Mouse (Mus musculus) heart, postnatal 25 days (tissue): ENCODE measurements around the gene Sox5. TPM values are rescaled to one million over a fixed set of nuclear protein-coding genes. Genes with fewer than 3 reads are reported as not detected.
"Not testable (repeated sequence)": the region's sequence is repeated elsewhere in the genome, so short reads cannot be mapped to it uniquely, and the experiment has no call there.

Experiments used
- DNase-seq: peaks from one replicate; pipeline ENCODE4 v3.0.0; 2022; ENCODE audit warnings: low spot score
- intact Hi-C: fragments of 180-260 bp; cut with DNase I; formaldehyde crosslinking; loops from one replicate; pipeline ENCODE4 v1.15.1; 2025
- total RNA-seq, 2 experiments: library from RNA; stranded (reverse); gene quantifications; 2 replicates each; pipeline ENCODE4 v1.2.3; 2021

Sox5 gene
- total RNA-seq, 2 experiments from 2014 or later, result 2.8 to 2.9 TPM

DNA sequence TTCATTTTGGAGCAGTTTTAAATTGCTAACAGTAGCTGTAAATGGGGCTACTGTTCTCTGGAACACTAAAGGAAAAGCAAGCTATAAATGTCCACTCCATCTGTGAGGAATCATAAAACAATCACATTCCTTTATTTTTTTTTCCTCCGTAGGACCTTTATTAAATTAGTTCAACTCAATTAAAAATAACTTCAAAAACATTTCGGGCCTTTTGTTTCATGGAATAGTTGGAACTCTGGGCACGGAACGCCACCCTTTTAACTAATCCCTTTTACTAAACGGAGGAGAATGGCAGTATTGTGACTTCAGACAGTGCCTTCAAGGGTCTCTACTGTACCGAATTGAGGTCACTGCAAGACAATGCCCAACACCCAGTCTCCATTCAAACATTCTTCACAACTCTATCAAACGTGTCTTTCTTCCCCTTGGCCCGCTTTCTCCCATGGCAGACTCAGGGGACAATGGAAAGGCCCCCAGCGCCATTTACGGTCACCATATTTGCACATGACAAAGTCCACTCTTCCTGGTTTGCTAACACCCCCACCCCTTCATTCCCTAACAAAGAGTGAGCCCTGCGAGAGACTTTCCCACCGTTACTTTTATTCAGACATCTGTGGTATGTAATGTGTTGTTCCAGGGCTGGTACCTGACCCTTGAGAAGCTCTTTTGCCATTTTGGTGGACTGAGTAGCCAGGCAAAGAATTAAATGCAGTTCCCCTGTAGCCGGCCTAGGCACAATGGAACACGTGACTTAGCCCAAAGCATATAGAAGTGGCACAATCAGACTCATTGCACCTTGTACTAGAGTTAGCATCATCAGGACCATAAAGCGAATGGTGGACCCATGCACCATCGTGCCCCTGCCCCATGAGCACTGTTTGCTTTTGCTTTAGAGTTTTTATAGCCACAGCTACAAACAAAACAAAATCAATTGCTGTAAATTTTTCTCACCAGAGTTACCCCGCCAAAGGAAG is 468.7 kb downstream of the Sox5 start:
- intact Hi-C loops, result no loop called here
- DNase-seq, result no peak

DNA sequence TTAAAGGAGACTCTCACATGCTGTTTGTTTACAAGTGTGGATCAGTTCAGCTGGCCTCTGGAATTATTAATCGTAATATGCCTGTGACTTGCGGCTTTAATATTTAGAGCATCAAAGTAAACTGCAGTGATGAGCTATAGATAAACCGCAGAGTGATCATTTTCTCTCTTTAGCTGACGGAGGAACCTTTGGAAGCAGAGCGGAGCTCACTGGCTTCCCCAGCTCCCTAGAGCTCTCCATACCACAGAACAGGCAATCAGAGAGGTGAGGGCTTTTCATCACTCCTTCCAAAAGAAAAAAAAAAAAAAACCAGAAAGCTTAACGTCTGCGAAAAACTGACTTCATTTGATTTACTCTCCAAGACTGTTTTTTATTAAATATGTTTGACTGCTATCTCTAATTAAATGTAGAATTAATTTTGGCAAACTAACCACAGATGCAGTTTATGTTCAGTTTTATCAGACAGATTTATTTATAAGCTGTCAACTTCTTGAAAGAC is 469.4 kb downstream of the Sox5 start:
- intact Hi-C loops, result no loop called here
- no peak for DNase-seq

DNA sequence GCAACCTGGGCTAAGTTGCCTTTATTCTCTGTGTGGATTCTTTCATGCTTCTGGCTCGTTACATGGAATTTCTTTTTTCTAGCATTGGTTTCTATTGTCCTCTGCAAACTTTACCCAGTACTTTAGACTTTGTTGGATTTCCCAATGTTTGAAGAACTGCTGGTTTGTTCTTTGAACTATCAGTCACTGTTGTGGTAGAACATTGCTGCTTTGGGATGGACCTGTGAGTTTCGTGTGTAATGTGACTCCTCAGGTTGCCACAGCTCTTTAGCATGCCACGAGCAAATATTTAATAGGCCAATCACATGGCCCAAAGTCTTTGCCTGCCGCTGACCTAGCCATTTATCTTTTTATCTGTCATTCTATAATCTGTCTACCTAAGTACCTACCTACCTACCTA is 470.0 kb downstream of the Sox5 start:
- no peak for DNase-seq
- intact Hi-C loops, result no loop called here

DNA sequence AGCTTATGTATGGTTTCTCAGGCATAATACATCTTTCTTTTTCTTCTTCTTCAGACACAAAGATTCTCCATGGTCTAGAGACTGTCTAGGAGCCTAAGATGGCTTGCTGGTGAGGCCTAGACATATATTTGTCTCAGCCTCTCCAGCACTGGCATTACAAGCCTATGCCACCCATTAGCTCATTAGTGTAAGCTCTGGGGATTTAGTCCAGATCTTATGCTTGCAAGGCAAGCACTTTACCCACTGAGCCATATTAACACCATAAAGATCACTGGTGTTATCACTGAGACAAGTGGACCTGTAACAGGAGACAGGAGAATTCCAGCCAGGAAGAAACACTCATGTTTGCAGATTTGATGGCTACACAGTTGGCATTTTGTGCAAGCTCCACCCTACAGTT is 472.6 kb downstream of the Sox5 start:
- no peak for DNase-seq
- intact Hi-C loops, result no loop called here

DNA sequence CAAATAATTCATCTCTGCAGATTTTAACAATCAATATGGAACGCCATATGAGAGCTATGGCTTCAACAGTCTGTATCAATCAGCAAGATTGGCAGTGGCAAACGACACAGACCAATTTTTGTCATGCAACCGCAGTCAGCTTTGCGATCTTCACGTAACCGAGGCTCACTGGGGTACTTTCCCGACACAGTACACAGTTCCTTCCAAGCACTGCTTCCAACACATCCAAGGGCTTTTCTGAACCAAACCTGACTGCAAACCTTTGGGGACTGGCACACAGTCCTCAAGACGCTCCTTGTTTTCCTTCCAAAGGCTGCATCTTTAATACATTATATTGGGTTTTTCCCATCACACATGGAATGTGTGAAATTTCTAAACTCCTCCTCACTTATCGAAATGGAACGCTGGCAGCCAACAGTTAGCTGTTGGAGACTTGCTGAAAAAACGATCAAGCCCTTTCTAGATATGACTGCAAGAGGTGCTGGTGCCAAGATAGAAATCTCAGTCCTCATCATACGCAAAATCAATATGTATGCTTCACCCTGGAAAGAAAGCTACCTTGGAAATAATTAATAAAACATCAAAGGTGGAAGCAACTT is 474.1 kb downstream of the Sox5 start:
- intact Hi-C loops, result no loop called here

GRCm38 (mm10) chr6:144302823-144303222 is 479.0 kb downstream of the Sox5 start:
- intact Hi-C loops, result no loop called here
- DNase-seq, result no peak

More for the DNA sequence above, 474.1 kb downstream of the Sox5 start:
- no peak for DNase-seq

DNA sequence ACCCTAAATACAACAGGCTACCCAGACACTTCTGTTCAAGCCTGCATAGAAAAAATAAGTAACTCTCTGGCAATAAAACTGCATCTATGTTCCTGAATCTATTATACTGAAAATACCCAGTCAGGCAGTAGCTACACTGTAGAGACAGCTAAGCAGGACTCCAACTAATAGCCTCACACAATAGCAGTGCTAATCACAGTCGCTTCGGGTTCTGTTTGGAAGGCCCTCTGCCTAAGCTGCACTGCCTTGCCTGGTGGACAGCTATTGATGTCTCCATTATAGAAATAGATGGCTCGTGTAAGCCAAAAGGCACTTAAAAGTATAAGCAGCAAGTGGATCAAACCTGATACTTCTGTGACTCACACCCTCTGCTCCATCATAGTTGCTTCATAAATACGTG is 480.7 kb downstream of the Sox5 start:
- DNase-seq, result no peak
- intact Hi-C loops, result no loop called here

GRCm38 (mm10) chr6:144299503-144299858 is 482.3 kb downstream of the Sox5 start:
- no peak for DNase-seq
- intact Hi-C loops, result no loop called here

DNA sequence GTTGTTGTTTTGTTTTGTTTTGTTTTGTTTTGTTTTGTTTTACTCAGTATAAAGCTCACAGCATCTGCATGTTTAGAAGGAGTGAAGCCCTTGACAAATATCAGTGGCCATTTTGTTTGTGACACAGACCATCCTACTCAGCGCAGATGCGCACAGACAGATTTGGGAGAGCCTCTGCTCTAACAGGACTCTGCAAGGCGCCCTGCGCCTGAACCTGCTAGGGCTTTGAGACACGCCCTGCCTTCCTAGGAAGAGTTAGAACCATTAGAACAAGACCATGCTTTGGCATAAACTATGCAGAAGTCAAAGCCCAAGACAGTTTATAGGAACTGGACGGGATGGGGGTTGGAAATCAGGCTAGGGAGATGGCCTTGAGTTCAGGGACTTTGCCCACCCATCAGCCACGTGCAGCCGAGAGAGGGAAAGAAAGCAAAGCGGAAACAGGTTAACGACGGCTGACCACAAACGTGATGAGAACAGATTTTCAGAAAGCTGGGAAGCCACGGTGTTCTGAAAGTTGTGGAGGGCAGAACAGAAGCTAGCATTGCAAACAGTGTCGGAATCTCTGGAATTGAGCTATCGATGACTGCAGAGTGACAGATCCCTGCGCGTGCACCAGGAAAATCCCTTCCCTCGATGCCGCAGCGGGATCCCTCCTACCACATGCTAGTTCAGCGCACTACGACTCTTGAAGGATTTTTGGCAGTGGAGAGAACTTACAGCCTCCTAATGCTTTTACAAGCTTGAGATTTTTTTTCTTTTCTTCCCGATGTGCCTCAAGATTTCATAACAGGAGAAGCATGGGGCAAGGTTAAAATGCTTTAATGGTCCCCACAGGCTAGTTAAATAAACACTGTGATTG is 482.9 kb downstream of the Sox5 start:
- intact Hi-C loops, result no loop called here
- no peak for DNase-seq

GRCm38 (mm10) chr6:144297846-144298245 is 483.9 kb downstream of the Sox5 start:
- no peak for DNase-seq

GRCm38 (mm10) chr6:144297131-144297530 is 484.6 kb downstream of the Sox5 start:
- DNase-seq, result no peak
- intact Hi-C loops, result no loop called here

More at GRCm38 (mm10) chr6:144297846-144298245, 483.9 kb downstream of the Sox5 start:
- intact Hi-C loops, result no loop called here

DNA sequence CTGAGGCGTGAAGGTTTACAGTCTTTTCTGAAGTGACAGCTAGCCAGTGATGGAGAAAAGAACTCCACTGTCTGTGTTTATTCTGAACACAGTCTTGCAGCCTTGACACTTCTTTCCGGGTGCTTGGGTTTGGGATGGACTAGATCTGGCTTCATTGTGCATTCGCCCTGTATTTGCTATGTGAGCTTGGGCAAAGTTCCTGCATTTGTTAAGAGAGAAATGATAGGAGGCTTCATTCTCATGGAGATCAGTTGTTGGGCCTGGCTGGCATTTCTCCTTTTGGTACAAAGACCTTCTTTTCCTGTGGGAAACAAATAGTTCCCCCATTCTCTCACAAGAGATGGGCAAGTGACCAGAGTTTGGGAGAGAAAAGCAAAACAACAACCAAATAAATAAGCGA is 490.3 kb downstream of the Sox5 start:
- DNase-seq, result no peak

DNA sequence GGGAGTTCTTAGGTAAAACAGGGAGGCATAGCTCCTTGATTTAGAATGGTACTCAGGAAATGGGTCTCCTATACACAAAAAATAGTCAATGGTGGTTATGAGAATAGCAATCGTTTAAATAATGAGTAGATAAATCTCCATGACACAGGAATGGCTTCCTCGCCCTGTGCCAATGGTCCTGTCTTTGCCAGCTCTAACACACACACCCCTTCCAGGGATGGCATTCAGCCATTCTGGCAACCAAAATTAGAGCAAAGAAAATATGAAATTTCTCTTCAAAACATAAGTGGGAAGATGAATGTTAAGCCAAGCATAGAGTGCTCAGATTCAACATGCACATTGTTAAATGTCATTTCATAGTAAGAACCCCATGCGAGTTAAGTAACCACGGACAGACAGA is 495.7 kb downstream of the Sox5 start:
- intact Hi-C loops, result no loop called here
- DNase-seq, result no peak

More for the DNA sequence above, 490.3 kb downstream of the Sox5 start:
- intact Hi-C loops, result no loop called here

DNA sequence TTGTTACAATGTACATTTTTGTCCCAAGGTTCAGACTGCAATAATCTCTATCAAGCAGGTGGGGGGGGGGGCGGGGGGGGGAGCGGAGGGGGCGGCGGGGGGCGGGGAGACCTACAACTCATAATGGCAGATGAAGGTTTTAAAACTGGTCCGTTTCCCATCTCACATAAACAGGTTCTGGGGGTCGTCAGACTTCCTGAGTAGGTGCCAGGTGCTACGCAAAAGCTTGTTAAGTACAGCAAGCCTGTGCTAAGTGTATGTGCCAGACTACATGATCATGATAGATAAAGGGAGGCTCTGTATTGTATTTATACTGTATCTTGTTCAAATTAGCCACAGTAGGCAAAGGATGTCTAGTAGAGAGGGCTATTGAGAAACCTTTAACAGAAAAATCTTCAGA is 498.6 kb downstream of the Sox5 start:
- intact Hi-C loops, result no loop called here
- no peak for DNase-seq

- intact Hi-C loops, result no loop called here
- DNase-seq, result no peak
These were observed 499.0 kb downstream of the Sox5 start for GRCm38 (mm10) chr6:144282756-144283155.

- intact Hi-C loops, result no loop called here
- no peak for DNase-seq
These were observed 500.1 kb downstream of the Sox5 start for GRCm38 (mm10) chr6:144281661-144282060.

DNA sequence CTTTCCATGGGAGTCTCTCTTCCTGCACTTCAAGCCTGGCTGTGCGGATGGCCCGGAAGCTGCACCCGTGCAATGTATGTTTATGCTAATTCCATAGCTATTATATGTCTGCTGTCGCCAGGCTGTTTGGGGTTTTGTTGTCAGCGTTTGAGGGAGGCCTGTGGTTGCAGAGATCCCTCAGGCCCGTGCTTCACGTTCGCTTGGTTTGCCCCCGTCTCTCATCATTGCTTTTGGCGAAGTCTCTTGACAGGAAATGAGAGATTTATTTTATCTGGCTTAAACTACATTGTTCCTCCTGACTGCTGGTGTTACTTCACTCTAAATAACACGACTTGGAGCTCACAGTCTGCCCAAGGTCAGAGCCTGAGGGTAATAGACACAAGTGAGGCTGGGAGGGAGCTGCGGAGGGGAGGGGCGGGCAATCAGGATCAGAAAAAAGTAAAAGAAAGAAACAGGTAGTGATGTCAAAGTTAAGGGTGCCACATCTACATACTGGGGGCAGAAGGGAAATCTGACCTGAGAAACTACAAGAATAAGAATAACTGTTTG is 503.2 kb downstream of the Sox5 start:
- DNase-seq, result no peak
- intact Hi-C loops, result no loop called here

DNA sequence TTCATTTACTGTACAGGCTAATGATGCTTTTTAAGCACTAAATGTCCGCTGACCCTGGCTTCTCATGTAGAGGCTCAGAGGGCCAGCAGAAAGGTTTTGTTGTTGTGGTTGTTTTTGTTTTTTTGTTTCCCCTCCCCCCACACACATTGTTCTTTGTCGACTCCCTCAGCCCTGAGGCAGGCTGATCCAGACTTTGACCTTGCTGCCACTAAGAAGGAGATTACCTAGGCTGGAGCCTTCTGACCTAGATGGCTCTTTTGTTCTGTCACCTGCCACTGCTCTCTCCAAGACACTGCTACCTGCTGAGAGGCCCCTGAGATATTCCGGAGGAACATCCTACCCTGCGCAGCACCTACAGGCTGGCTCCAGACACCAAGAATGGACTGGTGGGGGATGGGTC is 508.4 kb downstream of the Sox5 start:
- intact Hi-C loops, DNase-seq: not testable (repeated sequence)

DNA sequence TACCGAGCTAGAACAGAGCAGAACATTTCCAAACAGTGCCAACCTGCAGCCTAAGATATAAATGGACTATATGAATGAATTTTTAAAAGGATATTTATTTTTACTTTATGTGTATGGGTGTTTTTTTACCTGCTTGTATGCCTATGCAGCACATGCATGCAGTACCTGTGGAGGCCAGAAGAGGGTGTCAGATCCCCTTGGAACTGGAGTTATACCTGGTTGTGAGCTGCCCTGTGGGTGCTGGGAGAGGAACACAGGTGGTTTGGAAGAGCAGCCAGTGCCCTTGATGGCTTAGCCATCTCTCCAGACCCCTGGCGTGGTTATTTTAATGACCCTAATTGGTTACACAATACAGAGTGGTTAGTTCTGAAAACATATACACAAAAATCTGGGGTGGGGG is 510.5 kb downstream of the Sox5 start:
- intact Hi-C loops, result no loop called here
- DNase-seq, result no peak

DNA sequence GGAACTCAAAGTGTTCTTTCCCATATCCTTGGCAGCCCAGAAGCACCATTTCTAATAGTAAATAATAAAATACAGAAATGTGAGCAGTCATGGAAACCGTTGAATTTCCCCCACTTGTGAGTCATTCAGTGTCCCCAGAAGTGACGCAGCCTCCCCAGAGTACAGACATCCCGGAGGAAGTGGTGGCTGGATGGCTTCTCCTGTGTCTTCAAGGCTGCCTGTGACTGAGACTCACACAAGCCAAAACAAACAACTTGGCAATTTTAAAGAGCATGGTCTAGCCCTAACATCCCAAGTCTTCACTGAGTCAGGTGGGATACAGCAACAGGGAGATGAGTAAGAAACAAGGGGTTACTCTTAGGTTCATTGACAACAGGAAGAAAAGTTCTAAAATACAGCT is 511.5 kb downstream of the Sox5 start:
- no peak for DNase-seq
- intact Hi-C loops, result no loop called here
